Mouse (Mus musculus) adrenal gland, adult 18-20 months (tissue): ENCODE data around the gene Rnf151. TPM values are rescaled to one million over a fixed set of nuclear protein-coding genes. Genes with fewer than 3 reads are reported as not detected.

Source experiments
- DNase-seq, 2 experiments: peaks; one replicate each; pipeline ENCODE4 v3.0.0; 2021 to 2022; ENCODE audit warnings: low spot score in 2 of 2
- long read RNA-seq, 2 experiments: library from polyadenylated mRNA; stranded (forward); transcript quantifications; one replicate each; pipeline ENCODE4 v2.0.0; 2021
- total RNA-seq, 2 experiments: library from RNA; stranded (reverse); gene quantifications; 1 replicate in 1 of 2; 2 replicates in 1 of 2; pipeline ENCODE4 v1.2.3; 2021

Gene Rnf151
- not detected for total RNA-seq
- long read RNA-seq, experiment 1: 0 reads
- long read RNA-seq, experiment 2: 0 reads

DNA sequence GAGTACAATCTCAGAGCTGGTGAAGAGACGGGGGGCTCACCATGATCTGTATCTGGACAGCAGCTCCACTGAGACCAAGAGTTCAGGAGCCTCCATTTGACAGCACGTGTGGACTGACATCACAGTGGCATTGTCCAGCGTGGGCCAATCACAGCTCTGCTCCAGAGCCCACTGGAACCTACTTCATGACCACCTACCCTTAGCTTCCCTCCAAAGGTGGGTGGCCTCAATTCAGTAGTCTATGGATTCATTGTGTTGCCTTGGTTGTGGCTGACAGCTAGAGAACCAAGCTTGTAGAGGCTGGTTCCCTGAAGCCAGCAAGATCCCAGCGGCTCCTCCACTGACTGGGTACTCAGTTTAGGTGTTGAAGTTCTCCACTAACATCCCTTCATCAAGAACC lies at the start of gene Rnf151, which contains the start of gene Rps2:
Gene Rnf151 (minus strand): TSS at position 121 of the 400 bp plus-strand sequence.
Gene Rps2 (plus strand): TSS at position 174 of the 400 bp plus-strand sequence.
- no peak for DNase-seq

DNA sequence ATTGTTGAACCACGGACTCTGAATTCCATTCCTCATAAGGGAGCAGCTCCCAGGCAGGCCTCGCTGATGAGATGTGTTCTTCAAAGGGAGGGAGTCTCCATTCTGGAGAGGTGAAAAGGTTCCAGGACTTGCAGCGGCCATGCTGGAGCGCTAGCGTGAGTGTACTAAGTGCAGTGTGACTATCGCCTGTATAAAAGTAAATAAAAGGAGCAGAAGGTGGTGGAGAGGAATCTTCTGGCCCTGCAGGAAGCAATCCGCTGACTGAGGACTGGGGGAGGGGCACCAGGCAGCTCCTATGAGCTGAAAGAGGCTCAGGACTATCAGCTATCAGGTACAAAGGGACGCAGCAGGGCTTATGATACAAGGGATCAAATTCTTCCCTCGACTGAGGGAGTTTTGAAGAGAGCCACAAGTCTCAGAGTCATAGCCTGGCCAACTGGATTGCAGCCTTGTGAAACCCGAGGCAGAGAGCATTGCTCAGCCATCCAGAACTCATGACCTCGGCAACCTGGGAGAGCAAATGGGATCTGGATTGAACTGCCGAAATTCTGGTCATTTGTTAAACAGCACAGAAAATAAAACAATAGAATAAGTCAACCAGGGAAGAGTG lies 48.5 kb upstream of the Rnf151 start:
- no peak for DNase-seq

DNA sequence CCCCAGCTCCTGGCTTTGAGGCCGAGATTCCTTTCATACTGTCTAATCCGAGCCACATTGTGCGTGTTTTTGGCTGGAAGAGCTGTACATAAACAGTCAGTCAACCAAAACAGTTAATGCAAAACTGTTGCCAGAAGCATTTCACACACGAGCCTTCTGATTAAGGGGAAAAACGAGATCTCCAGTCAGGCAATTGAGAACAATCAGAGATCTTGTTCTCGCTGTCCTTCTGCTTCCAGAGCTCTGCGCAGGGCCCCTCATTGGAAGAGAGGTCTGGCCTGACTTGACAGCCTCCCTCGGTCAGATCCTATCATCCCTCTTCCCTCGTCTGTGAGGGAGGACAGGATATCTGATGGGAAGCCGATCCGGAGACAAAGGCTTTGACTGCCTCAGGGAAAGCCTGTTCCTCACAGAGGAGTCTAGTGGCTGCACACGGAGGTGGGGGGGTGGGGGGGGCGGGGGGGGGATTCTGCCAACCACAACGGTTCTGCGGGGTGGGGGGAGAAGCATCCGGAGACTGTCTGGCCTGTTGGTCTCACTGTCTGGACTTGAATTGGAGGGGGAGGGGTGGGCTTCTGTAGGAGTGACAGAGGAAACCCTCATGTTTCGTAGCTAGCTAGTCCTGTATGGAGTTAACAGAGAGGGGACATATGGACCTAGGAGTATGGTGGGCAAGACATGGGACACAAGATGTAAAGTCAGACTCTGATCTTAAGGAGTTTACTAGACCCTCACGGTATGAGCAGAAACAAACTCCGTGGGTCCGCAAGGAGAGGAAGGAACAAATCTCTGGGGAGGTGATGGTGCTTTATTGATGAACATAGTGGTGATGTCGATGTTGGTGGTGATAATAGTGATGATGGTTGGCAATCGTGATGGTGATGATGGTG lies 47.4 kb upstream of the Rnf151 start:
- DNase-seq: no peak

DNA sequence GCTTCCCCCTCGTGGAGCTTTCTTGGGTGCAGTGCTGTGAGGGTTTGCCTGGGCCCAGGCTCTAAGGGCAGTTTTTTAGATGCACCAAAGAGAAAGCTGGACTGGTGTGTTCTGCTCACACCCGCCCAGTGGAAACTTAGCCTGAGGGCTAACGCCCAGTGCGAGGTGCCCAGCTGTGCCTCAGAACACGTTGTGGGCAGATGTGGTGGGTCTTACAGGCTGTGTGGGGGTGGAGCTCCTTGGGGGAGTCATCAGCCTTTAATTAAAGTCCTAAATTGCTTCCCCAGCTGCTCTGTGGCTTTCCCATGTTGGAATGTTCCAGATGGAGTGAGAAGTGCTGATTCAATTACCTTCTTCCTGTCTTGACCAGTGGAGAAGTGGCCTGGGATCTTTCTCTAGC lies 43.3 kb upstream of the Rnf151 start:
- no peak for DNase-seq

DNA sequence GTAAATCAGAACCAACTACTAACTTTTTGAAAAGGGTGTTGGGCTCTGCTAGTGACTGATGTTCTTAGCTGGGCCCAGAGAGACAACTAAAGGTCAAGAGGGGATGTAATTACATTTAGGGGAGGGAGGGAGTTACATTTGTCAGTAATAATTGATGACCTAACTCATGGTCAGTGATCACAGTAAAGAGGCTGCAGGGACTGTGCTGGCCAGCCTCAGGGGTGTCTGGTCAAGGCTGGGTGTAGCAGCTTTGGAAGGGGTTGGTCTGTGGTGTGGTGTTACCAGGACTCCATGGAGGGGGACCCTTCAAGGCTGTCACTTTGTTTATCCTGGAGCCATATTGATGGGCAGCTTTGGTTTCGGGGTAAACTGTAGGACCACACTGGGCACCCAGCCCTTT lies 39.5 kb upstream of the Rnf151 start:
- no peak for DNase-seq

DNA sequence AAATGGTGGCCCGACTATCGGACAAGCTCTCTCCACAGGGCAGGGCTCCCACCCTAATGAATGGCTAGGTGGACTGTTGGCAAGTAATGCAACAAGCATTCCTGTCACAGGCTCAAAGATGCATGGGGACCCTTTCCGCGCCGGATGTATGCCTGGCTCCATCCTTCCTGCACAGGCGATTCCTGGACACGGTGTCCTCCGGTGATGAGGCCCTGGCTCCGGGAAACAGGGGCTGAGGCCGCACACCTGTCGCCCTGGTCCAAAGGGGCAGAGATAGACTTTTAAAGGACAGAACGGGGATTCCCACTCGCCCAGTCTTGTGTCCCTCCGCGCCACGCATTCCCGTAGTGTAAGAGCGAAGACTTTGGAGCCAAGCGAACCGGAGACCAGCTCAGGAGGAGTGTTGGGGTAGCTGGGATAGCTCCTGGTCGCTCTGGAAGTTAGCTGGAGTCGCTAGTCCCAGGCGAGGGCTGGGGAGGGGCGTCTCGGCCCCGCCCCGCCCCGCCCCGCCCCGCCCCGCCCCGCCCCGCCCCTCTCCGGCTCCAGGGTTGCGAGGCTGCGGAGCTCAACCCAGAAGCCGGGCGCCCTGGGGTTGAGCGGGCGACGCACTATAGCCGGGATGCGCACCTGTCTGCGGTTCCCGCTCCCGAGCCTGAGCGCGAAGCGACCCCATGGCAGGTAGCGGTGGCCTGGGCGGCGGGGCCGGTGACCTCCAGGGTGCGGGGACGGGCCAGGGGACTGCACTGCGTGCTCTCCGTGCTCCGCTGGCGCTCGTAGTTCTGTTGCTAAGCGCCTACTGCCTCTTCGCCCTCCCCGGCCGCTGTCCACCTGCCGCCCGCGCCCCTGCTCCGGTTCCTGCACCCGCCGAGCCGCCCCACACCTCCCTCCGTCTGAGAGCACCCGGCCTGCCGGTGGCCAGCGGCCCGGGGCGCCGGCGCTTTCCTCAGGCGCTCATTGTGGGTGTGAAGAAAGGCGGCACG lies 34.8 kb upstream of the Rnf151 start, which contains the start of gene Hs3st6:
Gene Hs3st6 (plus strand): TSS at position 574 of the 980 bp plus-strand sequence.
- peak; percentile 36 to 50 for DNase-seq

DNA sequence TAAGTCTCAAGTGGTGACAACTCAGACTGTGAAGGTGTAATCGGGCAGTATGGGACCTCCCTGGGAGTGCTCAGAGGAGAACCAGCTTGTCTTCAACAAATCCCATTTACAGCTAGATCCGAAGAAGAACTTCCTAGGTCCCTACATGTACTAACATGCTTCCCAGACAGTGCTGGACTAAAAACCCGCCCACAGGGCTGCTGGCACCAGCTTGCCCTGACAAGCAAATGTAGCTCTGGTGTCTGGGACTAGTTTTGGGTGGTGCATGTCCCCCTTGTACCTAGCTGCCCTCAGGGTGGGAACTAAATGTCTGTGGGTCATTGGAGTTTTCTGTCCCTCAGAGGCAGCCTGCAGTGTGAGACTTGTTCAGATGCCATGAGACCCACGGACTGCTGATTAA lies 33.7 kb upstream of the Rnf151 start:
- DNase-seq: no peak

DNA sequence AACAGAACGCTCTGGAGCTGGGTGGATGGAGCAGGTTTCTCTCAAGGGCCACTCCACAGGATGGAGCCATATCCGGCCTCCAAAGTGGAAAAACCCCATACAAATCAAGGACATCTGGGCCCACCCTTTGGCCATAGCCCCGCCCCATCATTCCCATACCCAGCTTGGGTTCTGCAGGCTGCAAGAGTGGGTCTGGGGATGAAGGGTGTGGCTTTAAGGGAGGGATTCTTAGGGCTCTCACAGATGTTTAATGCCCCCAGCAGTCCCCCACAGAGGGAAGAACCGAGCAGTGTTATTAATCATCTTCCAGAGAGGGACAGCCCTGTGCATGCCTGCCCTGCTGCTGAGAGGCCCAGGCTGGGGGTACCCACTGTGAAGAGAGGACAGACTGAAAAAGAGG lies 29.1 kb upstream of the Rnf151 start:
- DNase-seq: no peak

DNA sequence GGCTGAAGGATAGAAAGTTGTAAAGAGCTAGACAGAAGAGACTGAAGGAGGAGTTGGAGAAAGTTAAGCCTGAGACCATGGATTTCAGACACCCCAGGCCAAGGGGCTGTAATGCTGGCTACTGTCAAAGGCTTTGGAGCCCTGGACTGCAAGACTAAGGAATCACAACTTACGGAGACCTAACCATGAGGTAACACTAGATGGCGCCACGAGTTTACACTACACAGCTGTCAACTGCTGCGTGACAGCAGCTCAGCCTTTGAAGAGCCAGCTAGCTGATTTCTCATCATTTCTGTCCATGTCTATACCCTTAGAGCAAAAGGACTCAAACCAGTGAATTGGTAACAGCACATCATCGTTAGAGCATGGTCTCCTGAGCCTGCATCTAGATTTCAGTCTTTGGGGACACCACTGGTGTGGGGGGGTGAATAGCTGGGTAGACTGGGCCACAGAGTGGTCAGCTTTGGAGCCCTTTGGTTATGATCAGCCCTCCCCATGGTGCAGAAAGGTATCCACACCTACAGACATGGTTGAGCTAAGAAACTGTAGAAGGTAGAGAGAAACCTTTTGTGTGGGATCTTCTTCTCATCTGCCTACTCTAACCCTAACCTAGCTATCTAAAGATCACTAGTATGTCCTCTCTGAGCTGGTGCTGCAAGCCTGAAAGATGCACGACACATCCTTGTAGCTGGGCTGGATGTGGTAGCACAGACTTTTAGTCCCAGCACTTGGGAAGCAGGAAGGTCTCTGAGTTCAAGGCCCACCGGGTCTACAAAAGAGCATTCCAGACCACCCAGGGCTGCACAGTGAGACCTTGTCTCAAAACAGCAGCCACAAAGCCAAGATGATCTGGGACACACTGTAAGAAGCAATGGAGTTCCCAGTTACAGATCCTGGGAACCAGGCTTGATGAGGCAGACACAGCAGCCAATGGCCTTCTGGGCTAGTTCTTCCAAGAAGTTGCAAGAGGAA lies 27.9 kb upstream of the Rnf151 start:
- peak; percentile 82 to 85 for DNase-seq

DNA sequence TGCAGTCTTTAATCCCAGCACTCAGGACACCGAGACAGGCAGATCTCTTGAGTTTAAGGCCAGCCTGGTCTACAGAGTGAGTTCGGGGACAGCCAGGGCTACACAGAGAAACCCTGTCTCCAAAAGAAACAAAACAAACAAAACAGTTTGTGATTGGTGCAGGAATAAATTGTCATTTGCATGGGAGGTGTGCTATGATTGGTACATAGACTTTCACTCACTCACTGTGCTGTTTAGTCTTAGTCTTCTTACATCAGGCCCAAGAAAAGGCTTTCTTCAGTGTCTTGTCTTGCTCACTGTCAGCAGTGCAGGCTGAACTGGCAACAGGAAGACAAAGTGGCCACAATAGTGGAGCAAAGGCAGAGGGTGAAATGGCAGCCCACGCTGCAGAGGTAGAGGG lies 26.5 kb upstream of the Rnf151 start:
- DNase-seq: no peak

DNA sequence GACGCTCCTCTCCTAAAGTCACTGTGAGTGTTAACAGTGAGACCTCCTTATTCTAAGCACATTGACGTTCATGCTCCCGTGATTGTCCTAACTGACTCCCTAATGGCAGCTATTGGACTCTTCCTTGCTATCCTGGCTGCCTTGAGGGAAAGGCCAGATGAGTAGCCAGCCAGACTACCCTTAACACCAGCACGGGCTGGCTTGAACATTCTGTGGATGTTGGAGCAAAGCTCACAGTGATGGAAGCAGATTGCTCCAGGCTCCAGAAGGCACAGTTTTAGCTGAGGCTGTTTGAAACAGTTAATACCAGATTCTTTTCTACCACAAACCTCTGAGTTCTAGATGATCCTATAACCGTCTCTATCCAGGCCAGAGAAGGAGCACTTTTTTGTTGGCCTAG lies 26.0 kb upstream of the Rnf151 start:
- DNase-seq: no peak

DNA sequence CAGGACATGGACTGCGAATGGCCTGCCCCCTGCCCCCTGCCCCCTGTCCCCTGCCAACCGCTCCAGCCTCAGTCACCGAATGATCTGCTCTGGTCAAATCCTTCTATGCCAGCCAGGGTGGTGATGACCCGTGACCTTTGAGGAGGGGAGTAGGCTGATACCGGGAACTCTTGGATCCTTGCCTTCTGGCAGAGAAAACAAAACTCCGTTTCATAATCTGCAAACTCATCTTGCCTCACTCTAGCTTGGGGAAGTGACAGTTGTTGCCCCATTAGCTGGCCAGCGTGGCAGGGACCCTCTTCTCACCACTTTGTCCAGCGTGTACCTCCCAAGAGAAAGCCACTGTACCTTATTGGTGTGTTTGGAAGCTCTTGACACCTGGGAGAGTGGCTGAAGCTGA lies 24.4 kb upstream of the Rnf151 start:
- no peak for DNase-seq

DNA sequence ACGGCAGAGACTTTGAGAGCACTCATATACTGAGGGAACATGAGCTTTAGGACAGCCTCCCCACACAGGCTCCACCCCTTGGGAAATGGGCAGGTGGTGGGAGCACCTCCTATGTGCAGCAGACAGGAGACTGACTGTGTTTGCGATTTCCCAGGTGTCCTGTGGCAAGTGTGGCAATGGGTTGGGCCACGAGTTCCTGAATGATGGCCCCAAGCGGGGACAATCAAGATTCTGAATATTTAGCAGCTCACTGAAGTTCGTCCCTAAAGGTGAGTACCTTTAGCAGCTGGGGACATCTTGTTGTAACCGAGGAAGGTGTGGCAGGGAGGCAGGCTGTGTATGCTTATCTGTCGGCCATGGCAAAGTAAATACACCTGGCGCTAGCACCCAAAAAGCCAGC lies 22.1 kb upstream of the Rnf151 start:
- DNase-seq: no peak

DNA sequence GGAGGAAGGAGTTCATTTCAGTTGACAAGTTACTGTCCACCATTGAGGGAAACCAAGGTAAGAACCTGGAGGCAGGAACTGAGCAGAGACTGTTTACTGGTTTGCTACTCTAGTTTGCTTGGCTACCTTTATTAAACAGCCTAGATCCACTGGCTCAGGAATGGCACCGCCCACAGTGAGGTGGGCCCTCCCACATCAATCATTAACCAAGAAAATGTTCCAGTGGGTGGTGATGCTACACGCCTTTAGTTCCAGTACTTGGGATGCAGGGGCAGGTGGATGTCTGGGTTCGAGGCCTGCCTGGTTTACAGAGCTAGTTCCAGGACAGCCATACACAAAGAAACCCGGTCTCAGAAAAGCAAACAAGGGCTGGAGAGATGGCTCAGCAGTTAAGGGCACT lies 20.4 kb upstream of the Rnf151 start:
- no peak for DNase-seq

DNA sequence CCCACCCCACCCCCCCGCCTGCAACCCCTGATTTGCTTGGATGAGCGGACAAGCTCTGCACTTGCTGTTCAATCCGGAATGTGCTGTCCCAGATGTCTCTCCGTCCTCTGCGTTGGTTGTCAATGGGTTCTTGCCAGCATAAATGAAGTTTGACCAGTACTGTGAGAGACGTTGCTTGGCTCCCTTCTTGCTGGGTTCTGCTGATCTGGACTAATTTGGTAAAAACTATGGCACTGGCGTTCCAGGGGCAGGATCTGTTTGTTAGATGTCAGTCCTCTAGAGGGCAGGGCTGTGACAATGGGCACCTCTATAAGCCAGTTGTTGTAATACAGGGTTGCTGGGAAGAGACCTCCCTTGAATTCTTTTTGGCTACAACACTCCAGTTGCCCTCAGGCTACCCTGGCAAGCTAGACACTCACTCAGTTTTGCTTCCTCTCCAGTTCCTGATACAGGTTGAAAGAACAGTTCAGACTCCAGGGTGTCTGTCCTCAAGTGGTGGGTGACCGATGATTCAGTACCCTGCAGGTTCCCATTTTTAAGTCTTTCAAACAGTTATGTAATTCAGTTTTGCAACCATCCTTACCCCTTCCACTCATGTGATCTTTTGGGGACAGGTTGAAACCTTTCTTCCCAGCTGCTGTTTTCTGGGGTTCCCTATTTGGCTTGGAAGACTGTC lies 19.4 kb upstream of the Rnf151 start:
- DNase-seq: no peak

DNA sequence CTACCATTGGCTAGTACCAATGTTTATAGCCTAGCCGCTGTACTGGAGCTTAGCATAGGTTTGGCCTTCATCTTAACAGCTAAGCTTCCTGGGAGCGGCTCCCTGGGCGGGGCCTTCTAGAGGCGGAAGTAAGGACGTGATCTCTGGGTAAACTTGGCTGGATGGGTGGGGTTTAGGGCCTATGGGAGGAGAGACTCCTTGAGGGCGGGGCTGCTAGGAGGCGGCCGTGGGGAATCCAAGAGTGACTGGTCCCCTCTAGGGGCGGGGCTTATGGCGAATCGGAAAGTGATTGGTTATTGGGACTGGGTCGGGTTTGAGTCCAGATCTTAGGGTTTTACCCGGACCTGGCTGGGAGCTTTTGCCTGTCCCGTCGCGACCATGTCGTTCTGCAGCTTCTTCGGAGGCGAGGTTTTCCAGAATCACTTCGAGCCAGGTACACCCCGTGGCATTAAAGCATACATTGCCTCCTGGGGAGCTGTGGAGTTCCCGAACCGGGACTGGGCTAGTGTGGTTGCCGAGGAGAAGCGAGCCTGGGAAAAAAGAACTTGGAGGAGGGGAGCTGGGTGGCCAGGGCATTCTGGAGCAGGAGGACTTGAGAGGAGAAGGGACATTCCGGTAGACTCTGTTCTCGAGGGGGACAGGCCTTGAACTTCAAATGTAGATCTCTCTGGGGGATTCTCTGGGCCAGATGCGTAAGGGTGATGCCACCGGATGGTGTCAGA lies 18.6 kb upstream of the Rnf151 start, which contains the start of gene Msrb1:
Gene Msrb1 (plus strand): TSS at position 313 of the 722 bp plus-strand sequence.
- DNase-seq: peak; percentile 85 to 89

DNA sequence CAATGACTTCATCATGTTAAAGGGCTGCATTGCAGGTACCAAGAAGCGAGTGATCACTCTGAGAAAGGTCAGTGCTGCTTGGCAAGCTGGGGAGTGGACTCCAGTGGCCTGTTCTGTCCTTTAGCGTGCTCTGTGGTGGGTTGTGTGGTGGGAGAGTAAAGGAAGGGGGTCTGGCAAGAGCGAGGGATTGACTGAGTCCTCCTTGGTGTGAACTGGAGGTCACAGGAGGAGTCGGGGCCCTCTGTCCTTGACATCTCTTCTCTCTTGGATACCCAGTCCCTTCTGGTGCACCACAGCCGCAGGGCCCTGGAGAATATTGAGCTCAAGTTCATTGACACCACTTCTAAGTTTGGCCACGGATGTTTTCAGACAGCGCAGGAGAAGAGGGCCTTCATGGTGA lies 17.6 kb upstream of the Rnf151 start:
- DNase-seq: no peak

DNA sequence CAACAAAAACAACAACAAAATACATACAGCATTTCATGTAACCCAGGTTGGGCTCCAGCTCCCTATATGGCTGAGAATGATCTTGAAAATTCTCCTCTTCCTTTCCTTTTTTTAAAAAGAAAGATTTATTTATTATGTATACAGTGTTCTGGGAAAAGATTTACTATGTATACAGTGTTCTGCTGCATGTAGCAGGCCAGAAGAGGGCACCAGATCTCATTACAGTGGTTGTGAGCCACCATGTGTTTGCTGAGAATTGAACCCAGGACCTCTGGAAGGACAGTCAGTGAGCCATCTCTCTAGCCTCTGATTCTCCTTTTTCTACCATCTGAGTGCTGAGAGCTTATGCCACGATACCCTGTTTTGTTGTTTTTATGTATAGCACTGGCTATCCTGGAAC lies 16.6 kb upstream of the Rnf151 start:
- DNase-seq: no peak
